16 mouse cellular contexts compared by ENCODE assay signal in genomic region chr12:100967383-100967782, GRCm38 (mm10). TPM values are rescaled to one million over a fixed set of nuclear protein-coding genes. Genes with fewer than 3 reads are reported as not detected.
DNase-seq lines count a peak whose midpoint lies in the region; ATAC-seq and TF ChIP-seq lines count a peak whose summit lies in the region.
"Had no signal": no experiment of that assay in that cellular context is flagged by ENCODE, and none has a peak within 500 bp of the region (broad histone marks: within the 10 kb centered on the region; RNA-seq: fewer than 3 reads in every experiment).

No protein-coding gene starts in this region.

- H3K27ac ChIP-seq in gastrocnemius, adult 2 months = peak overlapping the region; percentile 51; the same call in 1 of the 2 replicates
- H3K27ac ChIP-seq in liver, embryonic 11.5 days (ENCODE audit: low read depth, low read length) = no peak overlapping the region
- H3K27ac ChIP-seq in liver, embryonic 12.5 days = no peak overlapping the region
- no peak overlapping the region for H3K27ac ChIP-seq in embryonic facial prominence, embryonic 13.5 days
- H3K27ac ChIP-seq: forebrain, embryonic 12.5 days; hindbrain, embryonic 14.5 days had no signal

- 0 out of 2 replicates have a peak, but pooled peaks have one; percentile 22 for ATAC-seq in liver, embryonic 11.5 days (replicated peaks; ENCODE audit: low FRiP score)
- no peak for ATAC-seq in liver, embryonic 12.5 days
- ATAC-seq in embryonic facial prominence, embryonic 13.5 days (ENCODE audit: insufficient number of reproducible peaks, insufficient read depth, low FRiP score, low TSS enrichment, low read depth) = no peak
- ATAC-seq: forebrain, embryonic 16.5 days; intestine, embryonic 16.5 days had no signal

- no peaks in the 10 kb centered on the region; the same call in 1 of the 2 replicates for H3K4me1 ChIP-seq in liver, embryonic 11.5 days (replicated peaks; ENCODE audit: control insufficient read depth, insufficient read depth, low read length)
- H3K4me1 ChIP-seq in liver, embryonic 12.5 days = peaks cover 24% of the 10 kb centered on the region
- H3K4me1 ChIP-seq in embryonic facial prominence, embryonic 13.5 days = peaks cover 9% of the 10 kb centered on the region
- H3K4me1 ChIP-seq: forebrain, embryonic 12.5 days had no signal

- 94% methylated on average over 12 of the region's 12 CpGs for WGBS in liver, embryonic 11.5 days
- WGBS in liver, embryonic 12.5 days (ENCODE audit: insufficient replicate concordance) = 86% methylated on average over 12 of the region's 12 CpGs
- WGBS in embryonic facial prominence, embryonic 13.5 days = 82% methylated on average over 12 of the region's 12 CpGs

- no peaks in the 10 kb centered on the region for H3K27me3 ChIP-seq in liver, embryonic 11.5 days (replicated peaks; ENCODE audit: control insufficient read depth, insufficient read depth, low read length)
- H3K27me3 ChIP-seq in liver, embryonic 12.5 days (replicated peaks) = no peaks in the 10 kb centered on the region
- H3K27me3 ChIP-seq in embryonic facial prominence, embryonic 13.5 days = no peaks in the 10 kb centered on the region
- H3K27me3 ChIP-seq: forebrain, embryonic 12.5 days had no signal

- H3K4me3 ChIP-seq in gastrocnemius, adult 2 months = no peak overlapping the region
- no peak overlapping the region for H3K4me3 ChIP-seq in liver, embryonic 11.5 days (ENCODE audit: low read depth, low read length)
- no peak overlapping the region for H3K4me3 ChIP-seq in liver, embryonic 12.5 days
- H3K4me3 ChIP-seq in embryonic facial prominence, embryonic 13.5 days = no peak overlapping the region
- H3K4me3 ChIP-seq: forebrain, embryonic 12.5 days had no signal

- DNase-seq in gastrocnemius, adult 2 months = no peak
- DNase-seq in gastrocnemius, postnatal 25 days = no peak
- DNase-seq in liver, embryonic 11.5 days (ENCODE audit: low spot score) = no peak
- no peak for DNase-seq in ovary, postnatal 10 days (ENCODE audit: low spot score)
- no peak for DNase-seq in frontal cortex, postnatal 36 days (ENCODE audit: low spot score in 2 of 2)
- DNase-seq: adrenal gland, postnatal 14 days; cerebellum, adult 11-12 months; cerebellum, adult 9-10 months; cerebellum, postnatal 36 days; heart, postnatal 10 days had no signal

- TF ChIP-seq CTCF in gastrocnemius, adult 2 months (IDR thresholded peaks at IDR 0.05) = no peak

- H3K9ac ChIP-seq in liver, embryonic 11.5 days (ENCODE audit: low read depth, low read length) = no peak overlapping the region
- H3K9ac ChIP-seq in liver, embryonic 12.5 days = no peak overlapping the region
- peak overlapping the region; percentile 17; the same call in 1 of the 2 replicates for H3K9ac ChIP-seq in embryonic facial prominence, embryonic 13.5 days
- H3K9ac ChIP-seq: forebrain, embryonic 12.5 days; hindbrain, embryonic 14.5 days had no signal

- H3K36me3 ChIP-seq in liver, embryonic 11.5 days (ENCODE audit: control insufficient read depth, insufficient read depth, low read length) = no peaks in the 10 kb centered on the region
- peaks cover 82% of the 10 kb centered on the region for H3K36me3 ChIP-seq in liver, embryonic 12.5 days
- no peaks in the 10 kb centered on the region for H3K36me3 ChIP-seq in embryonic facial prominence, embryonic 13.5 days

- H3K4me2 ChIP-seq in liver, embryonic 11.5 days = no peak overlapping the region
- H3K4me2 ChIP-seq in liver, embryonic 12.5 days = no peak overlapping the region
- no peak overlapping the region for H3K4me2 ChIP-seq in embryonic facial prominence, embryonic 13.5 days
- H3K4me2 ChIP-seq: forebrain, embryonic 12.5 days; hindbrain, embryonic 14.5 days had no signal

- intact Hi-C loops in gastrocnemius, adult 2 months (cut with DNase I) = no loop called here

- H3K9me3 ChIP-seq in liver, embryonic 11.5 days (ENCODE audit: control insufficient read depth, low read length) = no peaks in the 10 kb centered on the region
- no peaks in the 10 kb centered on the region for H3K9me3 ChIP-seq in liver, embryonic 12.5 days (replicated peaks)
- H3K9me3 ChIP-seq in embryonic facial prominence, embryonic 13.5 days = no peaks in the 10 kb centered on the region
- H3K9me3 ChIP-seq: forebrain, embryonic 12.5 days had no signal

RNA-seq across cellular contexts. Expression of gene Gpr68, which starts 59.4 kb away (rescaled TPM):
- under 1 TPM in 1 of 2 experiments, not detected in 1; 0.14 TPM for total RNA-seq in gastrocnemius, adult 2 months (2021)
- under 1 TPM in 1 of 2 experiments, not detected in 1; 0.21 TPM for total RNA-seq in gastrocnemius, postnatal 25 days (2021)
- polyA plus RNA-seq in liver, embryonic 11.5 days (2014; fragmentation: Nextera tagmentation; extraction: Ambion mirVana) = 0.10 and 0.17 TPM in 2 replicates
- polyA plus RNA-seq in liver, embryonic 12.5 days (2016; fragmentation: Nextera tagmentation; extraction: Ambion mirVana) = 0.04 TPM in 1 of 2 replicates, not detected in the other
- polyA plus RNA-seq in embryonic facial prominence, embryonic 13.5 days (2015; fragmentation: Nextera tagmentation; extraction: Ambion mirVana) = 0.62 and 0.69 TPM in 2 replicates
